Mouse (Mus musculus): ENCODE results near the gene Odf3l1. TPM values are rescaled to one million over a fixed set of nuclear protein-coding genes. Genes with fewer than 3 reads are reported as not detected.

Odf3l1 gene
- 2.4 and 4.0 TPM in 2 replicates for polyA plus RNA-seq (2015; fragmentation: Nextera tagmentation; extraction: Ambion mirVana)

DNA sequence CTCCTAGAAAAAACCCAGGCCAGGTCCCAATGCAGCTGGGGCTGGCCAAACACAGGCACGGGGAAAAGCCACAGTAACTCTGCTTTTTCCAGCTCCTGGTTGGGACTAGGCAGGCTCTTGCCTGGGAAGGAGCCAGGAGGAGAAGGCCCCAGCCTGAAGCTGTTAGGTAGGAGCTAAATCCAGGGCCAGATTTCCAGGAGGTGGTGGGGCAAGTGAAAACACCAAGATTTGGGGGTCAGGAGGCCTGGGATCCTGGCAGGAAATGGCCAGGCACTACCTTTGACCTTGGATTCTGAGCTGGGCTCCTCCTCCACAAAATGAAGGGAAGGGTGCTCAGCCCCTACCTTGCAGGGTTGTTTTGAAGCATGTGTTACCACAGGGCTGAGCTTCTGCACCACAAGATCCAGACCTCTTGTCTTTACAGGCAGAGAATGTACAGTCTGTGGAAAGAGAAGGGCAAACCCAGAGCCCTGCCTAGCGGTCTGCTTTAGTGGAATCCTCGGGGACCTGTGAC is at the start of gene Odf3l1:
TSS of gene Odf3l1 (minus strand) at position 464 of the 514 bp plus-strand sequence.

GRCm38 (mm10) chr9:56864832-56865231 is 353 bp upstream of the Odf3l1 start, which contains the start of gene Cspg4:
TSS of gene Cspg4 (plus strand) at chr9:56865033.

Other genes with a start within 250 kb of the Odf3l1 start
- gene Lingo1, start 68.2 kb downstream of the Odf3l1 start, polyA plus RNA-seq (2015; fragmentation: Nextera tagmentation; extraction: Ambion mirVana): 0.50 and 1.2 TPM in 2 replicates
- 16.6 and 19.2 TPM in 2 replicates for gene Cspg4, start 354 bp upstream of the Odf3l1 start, polyA plus RNA-seq (2015; fragmentation: Nextera tagmentation; extraction: Ambion mirVana)
- 3.0 and 3.3 TPM in 2 replicates for gene Snx33, start 63.7 kb upstream of the Odf3l1 start, polyA plus RNA-seq (2015; fragmentation: Nextera tagmentation; extraction: Ambion mirVana)
- 53.9 and 57.2 TPM in 2 replicates for gene Imp3, start 72.8 kb upstream of the Odf3l1 start, polyA plus RNA-seq (2015; fragmentation: Nextera tagmentation; extraction: Ambion mirVana)
- 12.3 and 12.9 TPM in 2 replicates for gene Snupn, start 86.2 kb upstream of the Odf3l1 start, polyA plus RNA-seq (2015; fragmentation: Nextera tagmentation; extraction: Ambion mirVana)
- 6.4 and 8.4 TPM in 2 replicates for gene Ptpn9, start 130.2 kb upstream of the Odf3l1 start, polyA plus RNA-seq (2015; fragmentation: Nextera tagmentation; extraction: Ambion mirVana)
- 9.4 and 9.7 TPM in 2 replicates for gene Sin3a, start 207.4 kb upstream of the Odf3l1 start, polyA plus RNA-seq (2015; fragmentation: Nextera tagmentation; extraction: Ambion mirVana)